Mouse (Mus musculus) ES-E14 (cell line): ENCODE measurements around the gene Dexi.

Source experiments
- HCFC1 ChIP-seq: IDR thresholded peaks from 2 replicates; pipeline ENCODE4 v1.6.1; 2012; ENCODE audit warnings: low read length, inconsistent platforms, borderline replicate concordance; ENCODE audit not compliant: insufficient read depth
- MAFK ChIP-seq: IDR thresholded peaks from 2 replicates; pipeline ENCODE4 v1.6.1; 2014; ENCODE audit warnings: mild to moderate bottlenecking, low read depth, low read length, inconsistent platforms; ENCODE audit not compliant: insufficient read depth
- ZNF384 ChIP-seq: IDR thresholded peaks from 2 replicates; pipeline ENCODE4 v1.6.1; 2012; ENCODE audit warnings: low read depth, low read length, inconsistent platforms

GRCm38 (mm10) chr16:10453872-10454582, 88.8 kb downstream of the Dexi start:
- no peak for TF ChIP-seq HCFC1
- TF ChIP-seq ZNF384, result no peak
- TF ChIP-seq MAFK, result no peak
